Mouse (Mus musculus): ENCODE measurements at regions not wholly inside any gene's neighbourhood (a gene's known extent, or its start where the extent isn't known, plus 50 kb on each side); places are given as distances from the start of the nearest gene placed in this dataset.
A peak's percentile ranks its signal among the peaks of the same experiment; 100 is the strongest.

DNA sequence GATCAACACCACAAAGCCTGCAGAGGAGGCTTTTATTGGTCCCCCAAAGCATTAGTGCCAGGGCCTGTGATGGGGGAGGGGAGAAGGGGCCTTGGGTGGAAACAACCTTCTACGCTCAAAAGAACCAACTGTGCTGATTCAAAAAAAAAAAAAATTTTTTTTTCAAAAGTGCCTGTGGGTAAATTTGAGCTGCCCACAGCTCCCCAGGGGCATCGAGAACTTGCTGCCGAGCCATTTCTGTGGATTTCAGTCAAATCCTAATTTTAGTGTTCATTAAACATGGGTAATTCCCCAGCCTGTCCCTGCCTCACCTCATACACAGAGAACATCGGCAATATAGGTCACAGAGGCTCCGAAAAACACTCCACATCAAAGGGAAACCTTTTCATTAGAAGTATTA is 161.2 kb upstream of the Dynlrb2 start:
- no peak overlapping the region for H3K27ac ChIP-seq
- H3K4me1 ChIP-seq (replicated peaks; ENCODE audit: insufficient read depth, low read length) = no peaks in the 10 kb centered on the region
- DNase-seq (ENCODE audit: low spot score) (no peak), ATAC-seq (replicated peaks; ENCODE audit: low FRiP score, low read depth) (no peak)
- H3K36me3 ChIP-seq (ENCODE audit: insufficient read depth, low read length) = no peaks in the 10 kb centered on the region
- no peak overlapping the region for H3K4me2 ChIP-seq (ENCODE audit: low read length)
- WGBS = 71% methylated on average over 5 of the region's 5 CpGs
- no peak for TF ChIP-seq CTCF (IDR thresholded peaks at IDR 0.05; ENCODE audit: low read depth)
- H3K27me3 ChIP-seq (ENCODE audit: insufficient read depth, low read length) = no peaks in the 10 kb centered on the region
- H3K9me3 ChIP-seq (replicated peaks; ENCODE audit: low read length) = no peaks in the 10 kb centered on the region
- H3K4me3 ChIP-seq (replicated peaks; ENCODE audit: low read depth, low read length) = no peak overlapping the region
- no peak overlapping the region for H3K9ac ChIP-seq (ENCODE audit: low read depth, low read length)

DNA sequence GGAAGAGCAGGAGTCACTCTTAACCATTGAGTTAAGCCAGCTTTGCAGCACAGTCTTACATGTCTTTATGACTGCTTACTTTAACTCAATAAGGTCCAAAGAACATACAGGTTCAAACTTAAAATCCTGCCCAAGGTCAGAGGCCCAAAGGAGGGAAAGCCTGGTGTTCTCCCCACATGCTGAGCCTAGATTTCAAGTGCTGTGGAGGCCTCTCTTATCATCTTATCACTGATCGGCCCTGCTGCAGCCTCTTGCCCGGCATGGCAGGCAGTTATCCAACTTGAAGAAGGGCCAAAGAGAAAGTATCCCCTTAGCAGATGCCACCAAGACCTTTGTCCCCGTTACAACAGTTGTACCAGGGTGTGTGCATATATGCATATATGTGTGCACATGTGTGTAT is 170.0 kb upstream of the Dynlrb2 start:
- Histone ChIP-seq H3K27me3 (ENCODE audit: insufficient read depth, low read length) (no peaks in the 10 kb centered on the region), H3K9ac (ENCODE audit: low read depth, low read length) (no peak overlapping the region), H3K9me3 (replicated peaks; ENCODE audit: low read length) (no peaks in the 10 kb centered on the region), H3K4me3 (replicated peaks; ENCODE audit: low read depth, low read length) (no peak overlapping the region), H3K36me3 (ENCODE audit: insufficient read depth, low read length) (no peaks in the 10 kb centered on the region), H3K27ac (no peak overlapping the region), H3K4me2 (ENCODE audit: low read length) (no peak overlapping the region), H3K4me1 (replicated peaks; ENCODE audit: insufficient read depth, low read length) (no peaks in the 10 kb centered on the region)
- 82% methylated on average over 3 of the region's 3 CpGs for WGBS
- ATAC-seq (replicated peaks; ENCODE audit: low FRiP score, low read depth) = no peak
- no peak for TF ChIP-seq CTCF (IDR thresholded peaks at IDR 0.05; ENCODE audit: low read depth)
- DNase-seq (ENCODE audit: low spot score) = no peak

DNA sequence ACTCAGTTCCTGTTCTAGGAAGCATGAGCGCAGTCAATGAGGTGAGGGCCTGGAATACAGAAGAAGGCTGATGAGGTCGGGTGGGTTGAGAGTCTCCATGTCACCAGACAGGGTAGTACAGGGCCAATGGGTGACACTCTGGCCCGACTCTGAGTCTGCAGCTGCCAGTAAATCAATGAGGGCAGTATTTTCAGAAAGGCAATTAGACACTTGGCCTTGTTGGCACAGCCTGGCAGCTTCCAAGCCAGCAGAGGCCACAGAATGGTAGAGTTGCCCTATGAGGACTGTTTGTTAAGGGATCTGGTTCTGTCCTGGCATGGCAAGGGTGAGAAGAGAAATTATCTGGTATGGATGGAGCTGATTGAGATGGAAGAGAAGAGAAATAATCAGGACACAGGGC is 170.7 kb upstream of the Dynlrb2 start:
- Histone ChIP-seq H3K27me3 (ENCODE audit: insufficient read depth, low read length) (no peaks in the 10 kb centered on the region), H3K9ac (ENCODE audit: low read depth, low read length) (no peak overlapping the region), H3K27ac (no peak overlapping the region), H3K4me3 (replicated peaks; ENCODE audit: low read depth, low read length) (no peak overlapping the region), H3K4me2 (ENCODE audit: low read length) (no peak overlapping the region), H3K36me3 (ENCODE audit: insufficient read depth, low read length) (no peaks in the 10 kb centered on the region), H3K9me3 (replicated peaks; ENCODE audit: low read length) (no peaks in the 10 kb centered on the region), H3K4me1 (replicated peaks; ENCODE audit: insufficient read depth, low read length) (no peaks in the 10 kb centered on the region)
- no peak for ATAC-seq (replicated peaks; ENCODE audit: low FRiP score, low read depth)
- TF ChIP-seq CTCF (IDR thresholded peaks at IDR 0.05; ENCODE audit: low read depth) = no peak
- DNase-seq (ENCODE audit: low spot score) = no peak
- 79% methylated on average over 3 of the region's 3 CpGs for WGBS

DNA sequence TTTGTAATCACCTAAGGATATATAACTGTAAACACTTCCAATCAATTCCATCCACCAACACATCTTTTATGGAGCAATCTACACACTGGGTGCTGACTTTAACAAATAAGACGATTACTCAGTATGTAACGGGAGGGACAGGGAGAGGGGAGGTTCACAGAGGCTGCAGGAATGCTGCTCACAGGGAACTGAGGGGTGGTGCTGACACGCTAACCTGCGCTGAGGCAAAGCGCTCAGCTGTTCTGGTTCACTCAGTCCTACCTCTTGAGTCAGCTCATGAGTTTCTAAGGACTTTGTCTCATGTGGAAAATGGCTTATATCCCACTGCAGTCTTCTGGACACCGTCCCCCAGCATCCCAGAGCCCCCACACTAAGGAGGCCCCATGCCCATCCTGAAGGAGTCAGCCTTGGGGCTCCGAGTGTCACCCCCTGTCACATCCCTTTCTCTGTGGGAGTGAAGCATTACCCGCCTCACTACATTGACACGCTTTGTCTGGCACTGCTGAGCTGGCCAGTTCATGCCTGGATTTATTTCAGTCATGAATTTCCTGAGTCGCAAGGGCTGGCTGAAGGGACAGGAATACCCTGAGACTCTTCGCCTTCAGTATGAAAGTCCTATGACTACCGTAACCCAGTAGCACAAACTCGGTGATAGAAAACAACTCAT is 184.6 kb upstream of the Dynlrb2 start:
- ATAC-seq (replicated peaks; ENCODE audit: low FRiP score, low read depth) = peak; percentile 77
- 41% methylated on average over 13 of the region's 13 CpGs for WGBS

DNA sequence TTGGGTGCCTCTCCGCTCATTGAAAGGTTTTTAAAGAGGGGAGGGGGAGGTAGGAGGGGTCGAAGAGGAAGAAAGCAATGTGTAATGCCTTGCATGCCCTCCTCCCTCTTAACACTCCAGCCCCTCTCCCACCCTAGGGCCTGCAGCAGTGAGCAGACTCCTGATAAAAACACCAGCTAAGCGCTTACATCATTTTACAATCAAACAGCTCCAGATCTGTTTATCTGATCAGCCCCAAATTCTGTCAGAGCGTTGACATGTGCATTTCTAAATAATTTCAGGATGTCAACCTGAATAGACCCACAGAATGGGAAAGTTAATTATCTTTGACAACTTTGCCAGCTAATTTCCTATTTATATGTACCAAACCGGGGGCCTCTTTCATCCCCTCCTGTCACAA is 189.4 kb upstream of the Dynlrb2 start:
- Histone ChIP-seq H3K4me3 (replicated peaks; ENCODE audit: low read depth, low read length) (no peak overlapping the region), H3K9ac (ENCODE audit: low read depth, low read length) (no peak overlapping the region), H3K4me2 (ENCODE audit: low read length) (no peak overlapping the region), H3K36me3 (ENCODE audit: insufficient read depth, low read length) (no peaks in the 10 kb centered on the region), H3K27me3 (ENCODE audit: insufficient read depth, low read length) (no peaks in the 10 kb centered on the region), H3K4me1 (replicated peaks; ENCODE audit: insufficient read depth, low read length) (no peaks in the 10 kb centered on the region), H3K9me3 (replicated peaks; ENCODE audit: low read length) (no peaks in the 10 kb centered on the region), H3K27ac (no peak overlapping the region)
- ATAC-seq (replicated peaks; ENCODE audit: low FRiP score, low read depth) (no peak), DNase-seq (ENCODE audit: low spot score) (no peak)
- TF ChIP-seq CTCF (IDR thresholded peaks at IDR 0.05; ENCODE audit: low read depth) = no peak
- 61% methylated on average over 5 of the region's 5 CpGs for WGBS

More for the DNA sequence above, 184.6 kb upstream of the Dynlrb2 start:
- Histone ChIP-seq H3K36me3 (ENCODE audit: insufficient read depth, low read length) (no peaks in the 10 kb centered on the region), H3K27me3 (ENCODE audit: insufficient read depth, low read length) (no peaks in the 10 kb centered on the region), H3K9me3 (replicated peaks; ENCODE audit: low read length) (no peaks in the 10 kb centered on the region), H3K27ac (0 out of 2 replicates have a peak overlapping the region, but pooled peaks have one; percentile 15), H3K4me2 (ENCODE audit: low read length) (no peak overlapping the region), H3K4me3 (replicated peaks; ENCODE audit: low read depth, low read length) (no peak overlapping the region), H3K4me1 (replicated peaks; ENCODE audit: insufficient read depth, low read length) (no peaks in the 10 kb centered on the region), H3K9ac (ENCODE audit: low read depth, low read length) (no peak overlapping the region)
- peak; percentile 64 for DNase-seq (ENCODE audit: low spot score)
- no peak for TF ChIP-seq CTCF (IDR thresholded peaks at IDR 0.05; ENCODE audit: low read depth)

DNA sequence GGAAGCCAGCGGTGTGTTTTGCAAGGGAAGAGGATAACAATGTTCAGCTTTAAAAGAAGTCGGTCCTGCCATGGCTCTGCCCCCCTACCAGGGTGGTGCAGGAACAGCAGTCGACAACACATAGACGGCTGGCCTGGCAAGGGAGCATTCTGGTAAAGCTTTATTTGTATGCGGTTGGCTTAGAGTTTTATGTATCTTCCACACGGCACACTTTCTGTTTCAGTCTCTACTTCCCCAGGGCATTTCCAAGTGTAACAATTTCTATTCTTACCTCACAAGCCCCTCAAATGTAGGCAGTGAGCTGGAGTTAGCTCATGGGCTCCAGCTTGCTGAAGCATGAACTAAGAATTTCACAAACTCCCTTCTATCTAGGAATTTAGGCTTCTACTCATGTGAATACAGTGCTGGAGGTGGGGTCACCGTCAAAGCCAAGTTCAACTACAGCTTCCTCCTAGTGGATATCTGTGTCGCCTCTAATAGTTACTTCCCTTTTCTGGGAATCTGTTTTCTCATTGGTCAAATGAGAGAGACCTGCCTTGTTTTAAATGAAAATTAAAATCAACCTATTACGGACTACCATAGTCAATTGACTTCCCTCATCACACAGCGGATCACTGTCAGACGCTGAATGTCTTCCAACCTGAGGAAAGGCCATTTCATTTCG is 190.2 kb upstream of the Dynlrb2 start:
- Histone ChIP-seq H3K27ac (no peak overlapping the region), H3K36me3 (ENCODE audit: insufficient read depth, low read length) (no peaks in the 10 kb centered on the region), H3K4me2 (ENCODE audit: low read length) (no peak overlapping the region), H3K4me1 (replicated peaks; ENCODE audit: insufficient read depth, low read length) (no peaks in the 10 kb centered on the region), H3K9ac (ENCODE audit: low read depth, low read length) (no peak overlapping the region), H3K9me3 (replicated peaks; ENCODE audit: low read length) (no peaks in the 10 kb centered on the region), H3K27me3 (ENCODE audit: insufficient read depth, low read length) (no peaks in the 10 kb centered on the region), H3K4me3 (replicated peaks; ENCODE audit: low read depth, low read length) (no peak overlapping the region)
- ATAC-seq (replicated peaks; ENCODE audit: low FRiP score, low read depth) (no peak), DNase-seq (ENCODE audit: low spot score) (no peak)
- WGBS = 82% methylated on average over 12 of the region's 12 CpGs
- no peak for TF ChIP-seq CTCF (IDR thresholded peaks at IDR 0.05; ENCODE audit: low read depth)
